Mouse (Mus musculus): ENCODE results near the gene Lhx4.

DNA sequence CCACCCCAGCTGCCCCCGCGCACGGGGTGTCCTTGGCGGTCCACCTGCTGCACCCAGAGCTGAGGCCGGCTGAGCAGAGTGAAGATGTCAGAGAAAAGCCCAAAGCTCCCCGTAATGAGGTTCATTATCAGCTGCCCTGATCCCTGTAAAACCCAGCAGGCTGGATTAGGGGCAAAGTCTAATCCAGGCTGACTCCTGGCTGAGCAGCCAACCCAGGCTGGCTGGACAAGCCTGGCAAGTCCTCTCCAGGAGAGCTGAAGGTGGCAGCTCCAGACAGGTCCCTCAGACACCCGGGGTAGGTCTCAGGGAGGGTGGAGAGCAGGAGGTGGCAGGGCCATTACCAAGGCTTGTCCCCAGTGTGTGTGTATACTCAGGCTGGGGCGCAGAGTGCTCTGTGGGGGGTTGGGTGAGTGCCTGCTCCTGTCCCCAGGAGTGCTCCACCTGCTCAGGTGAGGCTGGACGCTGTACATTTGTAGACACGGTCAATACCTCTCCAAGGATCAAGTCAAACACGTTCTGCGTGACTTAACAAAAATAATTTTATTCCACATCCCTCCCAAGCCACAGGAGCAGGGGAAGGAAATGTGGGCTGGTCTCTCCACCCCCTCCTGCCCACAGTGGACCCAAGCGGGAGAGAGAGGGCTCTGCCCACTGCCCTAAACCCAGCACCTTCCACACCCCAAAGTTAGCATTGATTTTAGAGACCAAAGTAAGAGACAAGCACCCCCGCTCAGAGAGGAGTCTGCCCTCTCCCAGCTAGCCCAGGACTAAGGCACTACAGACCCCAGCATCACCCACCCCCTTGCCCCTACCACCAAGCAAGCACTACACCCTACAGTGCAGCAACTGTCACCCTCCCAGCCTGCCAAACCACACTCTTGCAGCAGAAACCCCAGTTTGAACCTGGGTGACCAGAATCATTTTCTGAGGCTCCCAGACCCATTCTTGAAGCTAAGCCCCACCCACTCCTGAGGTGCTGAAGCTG is 26.4 kb upstream of the Lhx4 start:
- TF ChIP-seq CTCF (conservative IDR thresholded peaks at IDR 0.05; ENCODE audit: low read length) = no peak
- no peak for TF ChIP-seq POU5F1 (IDR thresholded peaks at IDR 0.05; ENCODE audit: borderline replicate concordance, low read length)
